ENCODE assay signal across 8 mouse cellular contexts in the genomic region with DNA sequence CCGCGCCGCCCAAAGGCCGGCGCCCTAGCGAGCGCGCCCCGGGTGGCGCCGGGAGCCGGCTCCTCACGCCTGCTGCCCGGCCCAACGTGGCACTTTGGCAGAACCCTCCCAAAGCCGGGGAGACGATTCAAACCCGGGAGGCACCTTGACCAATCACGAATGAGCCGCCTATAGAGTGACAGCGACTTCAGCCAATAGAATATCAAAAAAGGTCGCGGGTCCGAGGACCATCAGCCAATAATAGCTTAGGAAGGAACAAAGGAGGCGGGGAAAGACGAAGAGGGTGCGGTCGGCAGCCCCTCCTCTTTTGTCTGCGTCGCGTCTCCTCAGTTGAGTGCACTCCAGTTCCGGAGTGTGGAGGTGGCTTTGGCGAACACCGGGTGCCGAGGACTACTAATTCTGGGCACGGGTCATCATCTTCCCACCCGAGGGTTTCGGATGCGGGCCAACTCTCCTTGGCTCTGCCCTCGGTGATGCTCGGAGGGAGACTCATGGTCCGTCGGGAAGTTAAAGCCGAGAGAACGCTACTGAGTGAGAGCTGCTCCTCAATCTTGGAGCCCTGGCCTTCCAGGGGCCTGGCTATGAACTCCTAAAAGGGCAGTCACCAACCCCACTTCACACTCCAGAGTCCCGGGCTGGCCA. TPM values are rescaled to one million over a fixed set of nuclear protein-coding genes. Genes with fewer than 3 reads are reported as not detected.
DNase-seq lines count a peak whose midpoint lies in the region; ATAC-seq lines count a peak whose summit lies in the region.

Cdr2 (minus strand) TSS at position 113 of the 642 bp plus-strand sequence.
Mfsd13b (plus strand) TSS at position 310 of the 642 bp plus-strand sequence.

- H3K4me3 ChIP-seq in lung, embryonic 16.5 days (ENCODE audit: low read length), result peak within 1 kb of the TSS; percentile 88

- peak within 1 kb of the TSS; percentile 93 for H3K4me2 ChIP-seq in lung, embryonic 16.5 days (ENCODE audit: low read depth, low read length)

- H3K36me3 ChIP-seq in lung, embryonic 16.5 days (ENCODE audit: control insufficient read depth, insufficient read depth, low read length), result no peaks in the 10 kb centered on the region

- under 1% methylated on average over 46 of the region's 46 CpGs for WGBS in lung, embryonic 16.5 days

- H3K4me1 ChIP-seq in lung, embryonic 16.5 days (replicated peaks; ENCODE audit: control insufficient read depth, insufficient read depth, low read length), result peaks cover 10% of the 10 kb centered on the region

- H3K27ac ChIP-seq in lung, embryonic 16.5 days (ENCODE audit: low read length), result peak within 1 kb of the TSS; percentile 55

- DNase-seq in MEL-GATA-1-ER (ENCODE audit: extremely low read depth, low read depth), result peak; percentile 96
- peak; percentile 97 for DNase-seq in cerebellum, adult 8-10 months
- peak; percentile 99 for DNase-seq in forelimb bud, embryonic 11.5 days (ENCODE audit: low read depth, low spot score)
- peak; percentile 98 for DNase-seq in layer of hippocampus, adult 9-10 months (ENCODE audit: low spot score)
- DNase-seq in ovary, postnatal 10 days (ENCODE audit: low spot score), result peak; percentile 97
- peak; percentile 95 to 97 for DNase-seq in thymus, postnatal 10 days (ENCODE audit: low spot score in 2 of 2)

- peak; percentile 94 to 95 for ATAC-seq in hematopoietic stem cell, adult 5-6 weeks (replicated peaks in 1 of 2; ENCODE audit: insufficient read depth in 1 of 2, low FRiP score in 2 of 2, low TSS enrichment in 1 of 2, low read depth in 1 of 2, poor library complexity in 2 of 2, severe bottlenecking in 2 of 2)
- ATAC-seq in lung, embryonic 16.5 days (ENCODE audit: low read depth), result peak; percentile 98

- no peaks in the 10 kb centered on the region for H3K9me3 ChIP-seq in lung, embryonic 16.5 days (ENCODE audit: control insufficient read depth, low read length)

- peaks cover 6% of the 10 kb centered on the region; the same call in 1 of the 2 replicates for H3K27me3 ChIP-seq in lung, embryonic 16.5 days (ENCODE audit: control insufficient read depth, insufficient read depth, low read depth, low read length)

- peak within 1 kb of the TSS; percentile 78 for H3K9ac ChIP-seq in lung, embryonic 16.5 days (ENCODE audit: low read length)

RNA-seq across cellular contexts. Expression of gene Cdr2, which starts in this region (rescaled TPM):
- 1.4 and 9.1 TPM in 2 replicates for total RNA-seq in hematopoietic stem cell, adult 5-6 weeks (2017)
- 8.5 and 9.2 TPM in 2 replicates for polyA plus RNA-seq in lung, embryonic 16.5 days (2015; fragmentation: Nextera tagmentation; extraction: Ambion mirVana)

RNA-seq across cellular contexts. Expression of gene Mfsd13b, which starts in this region (rescaled TPM):
- total RNA-seq in hematopoietic stem cell, adult 5-6 weeks (2017), result not detected in 2 replicates
- 0.23 TPM in 1 of 2 replicates, not detected in the other for polyA plus RNA-seq in lung, embryonic 16.5 days (2015; fragmentation: Nextera tagmentation; extraction: Ambion mirVana)

Comparison
In these comparisons a context has a peak if more than half of its experiments do, and no peak if none do; other contexts are left out.
1. Peak in every context shown above with its lines: DNase-seq, ATAC-seq, H3K4me3 ChIP-seq and H3K27ac ChIP-seq.